Mouse (Mus musculus) retina, adult 2 months (tissue): ENCODE results near the gene Prdm1.
A peak's percentile ranks its signal among the peaks of the same experiment; 100 is the strongest.

Experiments used
- DNase-seq: peaks from one replicate; pipeline ENCODE4 v3.0.0-alpha.2; 2012; ENCODE audit warnings: low read depth, low spot score

Gene Prdm1

DNA sequence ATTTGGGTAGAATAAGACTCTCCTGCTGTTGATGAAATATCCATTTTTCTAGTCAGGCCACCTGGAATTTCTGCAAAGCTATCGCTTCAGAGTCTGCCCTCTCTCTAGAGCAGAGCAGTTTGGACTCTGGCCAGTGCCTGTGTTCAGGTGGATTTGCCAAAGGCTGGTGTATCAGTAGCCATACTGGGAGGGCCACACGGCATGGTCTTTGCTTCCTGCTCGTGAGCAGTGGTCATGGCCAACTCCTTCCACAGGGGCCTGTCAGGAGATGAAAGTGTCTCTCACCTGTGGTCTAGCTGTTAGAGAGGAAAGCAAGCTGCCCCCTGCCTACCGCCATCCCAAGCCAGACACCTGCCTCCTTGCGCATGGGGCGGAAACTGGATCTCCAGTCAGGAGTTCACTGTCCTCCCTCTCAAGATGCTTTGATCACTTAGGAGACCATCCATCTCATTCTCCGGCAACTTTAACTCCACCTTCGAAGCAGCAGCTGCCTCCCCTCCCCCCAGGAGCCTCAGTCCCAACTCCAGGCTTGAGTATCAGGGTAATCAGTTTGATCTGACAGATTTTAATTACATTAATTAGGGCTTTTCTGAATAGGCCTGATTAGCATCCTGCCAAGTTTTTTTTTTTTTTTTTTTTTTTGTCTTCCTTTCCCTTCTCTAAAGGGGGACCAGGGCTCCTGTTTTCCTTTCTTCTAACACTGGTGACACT, 35.3 kb downstream of the Prdm1 start:
- no peak for DNase-seq

DNA sequence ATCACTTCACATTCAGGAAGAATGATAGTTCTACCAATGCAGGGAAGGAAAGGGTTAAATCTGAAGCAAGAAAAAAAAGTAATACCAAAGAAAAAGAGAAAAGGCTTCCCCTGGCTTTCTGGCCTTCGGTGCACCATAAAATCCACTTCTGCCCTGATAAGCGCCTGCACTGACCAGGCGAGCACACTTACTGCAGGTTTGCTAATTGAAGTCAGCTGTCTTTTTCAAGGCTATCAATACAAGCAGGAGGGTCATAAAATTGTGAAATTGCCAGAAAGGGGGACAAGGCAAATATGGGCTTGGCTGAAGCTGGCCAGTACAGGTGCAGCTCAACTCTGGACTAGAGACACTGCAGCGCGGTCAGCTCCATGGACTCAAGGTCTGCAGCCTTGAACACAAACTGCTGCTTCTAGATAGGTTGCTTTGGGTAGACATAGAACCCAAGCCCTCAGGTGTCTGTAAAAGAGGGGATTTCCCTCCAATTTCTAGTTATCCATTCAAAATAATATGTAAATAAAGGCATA, 37.3 kb downstream of the Prdm1 start:
- no peak for DNase-seq

DNA sequence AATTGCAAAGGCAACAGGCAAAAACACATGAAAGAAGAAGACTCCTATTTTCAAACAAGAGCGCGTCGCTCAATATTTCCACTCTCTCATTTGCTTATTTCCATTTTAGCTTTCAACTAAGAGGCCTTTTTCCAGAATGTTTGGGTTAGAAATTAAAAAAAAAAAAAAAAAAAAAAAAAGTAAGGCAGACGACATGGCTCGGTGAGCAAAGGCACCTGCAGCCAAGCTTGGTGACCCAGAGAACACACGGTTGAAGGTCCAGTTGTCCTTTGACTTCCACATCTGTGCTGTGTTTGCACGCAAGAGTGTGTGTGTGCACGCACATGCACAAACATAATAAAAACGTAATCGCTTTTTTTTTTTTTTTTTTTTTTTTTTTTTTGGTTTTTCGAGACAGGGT, 41.2 kb downstream of the Prdm1 start:
- no peak for DNase-seq

DNA sequence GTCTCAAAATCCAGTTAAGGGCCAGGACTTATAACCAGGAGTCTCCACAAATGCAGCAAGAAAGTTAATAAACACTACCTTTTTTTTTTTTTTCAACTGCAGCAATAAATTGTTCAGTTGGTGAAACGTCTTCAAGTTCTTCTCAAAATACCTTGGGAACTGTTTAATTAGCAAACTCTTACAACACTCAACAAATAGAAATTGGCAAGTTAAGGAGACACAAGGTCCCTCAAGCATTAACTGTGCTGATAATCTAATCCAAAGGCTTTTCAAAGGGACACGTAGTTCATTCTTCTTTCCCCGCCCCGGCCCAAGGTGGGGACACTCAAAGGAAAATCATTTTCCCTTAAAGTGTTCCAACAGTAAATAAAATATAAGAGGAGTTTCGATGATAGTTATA, 44.2 kb downstream of the Prdm1 start:
- DNase-seq = no peak

DNA sequence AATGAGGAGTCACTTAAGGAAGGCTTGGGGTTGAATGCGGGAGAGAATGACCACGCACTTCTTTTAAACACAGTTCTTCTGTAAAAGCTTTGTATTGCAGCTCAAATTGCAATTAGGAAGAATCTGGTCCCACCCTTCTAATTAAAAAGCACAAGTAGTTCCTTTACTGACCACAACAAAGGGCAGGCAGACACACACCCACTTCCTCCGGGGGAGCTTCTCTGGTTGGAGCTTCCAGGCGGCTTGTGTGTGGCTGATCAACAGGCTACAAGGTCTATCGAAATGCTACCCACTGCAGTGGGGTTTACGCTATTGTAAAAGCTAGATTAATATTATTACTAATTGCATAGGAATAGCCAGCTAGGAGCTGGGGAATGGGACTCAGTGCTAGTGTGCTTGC, 45.2 kb downstream of the Prdm1 start:
- DNase-seq = no peak

DNA sequence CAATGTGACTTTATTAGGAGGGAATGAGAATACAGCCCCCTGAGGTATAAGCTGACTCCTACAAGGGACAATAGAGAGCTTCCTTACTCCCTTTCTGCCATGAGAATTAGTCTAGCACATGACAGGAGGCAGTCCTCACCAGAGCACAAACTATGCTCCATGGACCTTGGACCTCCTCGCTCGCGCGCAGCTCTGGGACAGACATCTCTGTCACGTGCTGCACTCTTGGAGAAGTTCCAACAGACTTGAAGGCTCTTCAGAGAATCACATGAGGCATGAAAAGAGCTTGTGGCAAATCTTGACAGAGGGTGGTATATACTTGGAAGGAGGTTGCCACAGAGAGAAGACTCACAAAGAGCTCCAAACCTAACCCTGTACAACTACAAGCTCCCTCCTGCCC, 46.9 kb downstream of the Prdm1 start:
- DNase-seq = no peak

DNA sequence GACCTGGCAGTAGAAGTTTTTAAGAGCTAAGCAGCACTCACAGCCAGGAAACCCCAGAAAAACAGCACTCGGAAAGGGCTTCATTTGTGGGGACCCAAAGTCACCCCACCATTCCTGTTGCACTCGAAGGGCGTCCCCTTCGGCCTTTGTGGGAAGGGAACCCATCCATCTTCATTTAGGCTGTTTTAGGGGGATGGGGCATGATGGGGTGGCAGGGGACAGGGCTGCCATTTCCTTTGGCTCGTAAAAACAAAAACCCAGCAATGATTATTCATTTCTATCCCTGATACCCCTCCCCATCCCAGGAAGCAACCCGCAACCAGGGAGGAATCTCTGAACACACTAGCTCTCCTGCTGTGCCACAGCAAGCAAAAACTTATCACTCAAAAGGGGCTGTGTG, 49.0 kb downstream of the Prdm1 start:
- DNase-seq = no peak

DNA sequence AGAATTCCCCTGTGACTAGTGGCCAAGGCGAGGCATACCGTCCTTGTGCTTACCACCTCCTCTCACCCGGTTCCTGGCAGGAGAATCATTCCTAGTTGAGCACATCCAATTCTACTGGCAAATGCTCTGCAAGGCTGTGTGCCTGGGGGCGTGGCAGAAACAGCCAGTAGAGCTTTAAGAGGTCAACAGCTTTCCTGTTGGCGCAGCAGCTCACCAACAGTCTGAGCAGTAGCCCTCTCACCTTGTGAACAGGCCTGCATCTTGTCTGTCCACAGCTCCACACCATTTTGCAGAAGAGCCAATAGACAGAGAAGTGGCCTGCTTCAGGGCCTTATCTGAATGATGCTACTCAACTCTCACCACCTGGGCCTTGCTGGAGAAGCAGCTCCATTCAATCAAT, 50.2 kb downstream of the Prdm1 start:
- no peak for DNase-seq

DNA sequence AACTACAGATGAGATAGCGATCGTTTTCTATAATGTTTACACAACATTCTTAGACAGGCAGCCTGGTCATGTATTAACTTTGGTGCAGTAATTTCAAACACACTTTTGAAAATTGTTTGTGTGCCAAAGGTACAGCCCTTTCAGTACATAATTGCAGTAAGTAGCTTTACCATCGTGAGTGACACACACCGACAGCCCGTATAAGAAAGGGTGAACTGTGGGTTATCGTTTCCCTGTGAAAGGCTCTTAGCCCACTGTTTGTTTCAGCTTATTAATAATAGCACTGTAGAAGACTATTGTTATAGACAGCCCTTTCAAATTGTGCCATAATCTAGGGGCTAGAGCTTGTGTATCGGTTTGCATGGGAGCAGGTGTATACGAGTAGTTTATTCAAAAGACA, 51.1 kb downstream of the Prdm1 start:
- no peak for DNase-seq

DNA sequence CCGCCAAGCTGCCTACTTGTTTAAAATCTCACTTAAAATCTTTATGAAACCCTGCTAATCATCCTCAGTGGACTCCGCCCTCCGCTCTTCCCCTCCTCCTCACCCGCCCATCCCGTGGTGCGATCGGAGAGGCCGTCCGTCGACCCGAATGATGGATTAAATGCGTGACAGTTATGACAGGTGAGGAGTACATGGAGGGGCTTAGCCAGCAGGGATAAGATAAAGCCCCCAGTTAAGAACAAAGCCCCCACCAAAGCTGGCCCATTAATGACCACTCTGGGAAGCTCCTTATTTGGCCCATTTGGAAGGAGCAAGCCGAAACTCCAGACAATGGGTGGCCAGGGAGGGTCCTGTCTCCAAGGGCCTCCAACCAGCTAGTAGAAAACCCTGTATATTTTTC, 51.8 kb downstream of the Prdm1 start:
- DNase-seq = no peak

DNA sequence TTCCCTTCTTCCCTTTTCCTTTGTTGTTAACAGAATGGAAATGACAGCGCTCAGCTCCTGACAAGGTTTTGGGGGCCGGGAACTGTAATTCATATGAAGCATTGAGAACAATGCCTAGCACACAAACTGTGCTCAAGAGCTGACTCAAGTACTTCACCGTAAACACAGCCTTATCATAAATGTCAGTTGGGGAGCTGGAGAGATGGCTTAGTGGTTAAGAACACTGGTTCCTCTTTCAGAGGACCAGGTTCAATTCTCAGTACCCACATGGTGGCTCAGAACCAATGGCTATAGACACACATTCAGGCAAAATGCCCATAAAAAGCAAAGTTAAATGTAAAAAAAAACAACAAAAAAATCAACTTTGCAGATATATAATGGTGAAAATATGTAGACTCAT, 52.9 kb downstream of the Prdm1 start:
- no peak for DNase-seq

DNA sequence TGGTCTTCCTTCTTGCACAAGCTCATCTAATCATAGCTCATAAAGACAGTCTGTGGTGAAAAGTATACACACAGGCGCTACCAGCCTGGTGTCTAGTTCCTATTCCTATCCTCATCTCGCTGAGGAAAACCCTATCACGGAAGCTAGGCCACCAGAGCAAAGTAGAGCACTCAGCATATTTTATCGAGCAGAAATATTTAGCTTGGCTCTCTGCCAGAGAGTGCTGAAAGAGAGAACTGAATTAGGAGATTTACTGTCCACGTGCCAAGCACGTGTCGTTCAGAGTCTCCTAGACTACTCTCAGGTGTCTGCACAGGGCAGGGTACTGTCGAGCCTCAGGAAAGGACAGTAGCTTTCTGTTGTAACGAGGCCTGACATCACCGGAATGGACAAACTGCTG, 54.0 kb downstream of the Prdm1 start:
- no peak for DNase-seq

DNA sequence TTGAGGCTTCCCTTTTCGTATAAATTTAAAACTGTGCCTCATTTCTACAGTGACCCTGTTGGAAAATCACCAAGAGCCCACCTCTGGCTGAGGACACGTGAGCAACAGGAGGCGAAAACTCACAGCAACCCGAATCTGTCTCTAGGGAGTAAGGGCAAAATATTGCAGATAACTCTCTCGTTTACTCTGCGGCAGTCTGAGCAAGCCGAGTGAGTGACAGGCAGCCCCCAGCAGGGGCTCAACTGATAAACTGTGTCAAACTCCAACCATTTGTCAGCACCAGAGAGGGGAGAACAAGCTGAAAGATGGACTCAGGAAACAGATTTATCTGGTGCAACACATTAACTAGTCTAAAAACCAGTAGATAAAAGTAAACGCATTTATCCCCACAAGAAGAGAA, 62.7 kb downstream of the Prdm1 start:
- no peak for DNase-seq

DNA sequence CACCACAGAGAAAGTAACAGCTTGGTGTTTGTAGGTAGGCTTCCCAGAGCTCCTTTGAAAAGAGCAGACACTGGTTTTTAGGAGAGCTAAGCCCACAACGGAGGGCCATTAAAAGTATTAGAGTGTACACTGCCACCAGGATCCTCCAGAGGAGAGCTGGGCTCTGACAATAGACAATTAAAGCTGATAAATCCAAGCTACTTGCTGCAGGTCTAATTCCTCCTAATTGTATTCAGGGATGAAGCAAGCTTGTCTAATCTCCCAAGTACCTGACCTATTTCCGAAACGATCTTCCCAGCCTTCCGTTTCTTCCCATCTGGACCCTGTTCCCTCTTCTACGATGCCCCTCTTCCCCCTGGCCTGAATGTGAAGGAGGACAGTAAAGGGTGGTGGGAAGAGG, 63.7 kb downstream of the Prdm1 start:
- DNase-seq = peak; percentile 64

DNA sequence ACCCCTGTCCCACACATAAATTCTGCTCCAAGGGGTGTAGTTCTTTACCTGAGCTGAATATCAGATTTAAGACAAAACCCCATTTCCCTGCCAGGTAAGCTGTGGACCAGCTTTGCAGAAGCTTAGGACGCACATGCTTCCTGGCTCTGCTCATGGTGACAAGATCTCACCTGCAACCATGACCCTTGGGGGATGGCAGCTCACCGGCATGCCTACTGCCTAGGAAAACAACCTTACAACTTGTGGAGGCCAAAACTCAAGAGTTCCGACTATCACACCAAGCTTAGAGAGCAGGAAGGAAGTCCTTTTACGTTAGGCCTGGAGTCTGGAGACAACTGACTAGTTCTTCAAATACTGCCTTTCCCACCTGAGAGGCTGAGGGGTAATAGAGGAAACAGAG, 64.4 kb downstream of the Prdm1 start:
- no peak for DNase-seq

DNA sequence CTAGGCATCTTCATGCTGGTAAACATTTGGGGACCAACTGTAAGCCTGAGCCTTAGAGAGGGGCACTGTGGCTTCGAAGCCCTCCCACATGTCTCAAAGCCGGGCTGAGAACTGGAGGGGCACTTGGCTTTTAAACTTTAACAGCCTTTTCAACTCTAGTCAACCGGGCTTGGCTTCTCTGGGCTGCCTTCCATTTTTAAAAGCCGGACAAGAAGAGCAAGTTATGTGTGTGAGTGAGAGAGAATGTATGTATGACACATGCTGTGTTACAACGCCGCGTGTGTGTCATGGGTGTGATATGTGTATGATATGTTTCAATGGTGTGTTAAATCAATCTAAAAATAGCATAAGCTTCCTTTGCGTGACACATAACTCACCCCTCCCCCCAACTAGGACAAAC, 66.0 kb downstream of the Prdm1 start:
- DNase-seq = no peak

DNA sequence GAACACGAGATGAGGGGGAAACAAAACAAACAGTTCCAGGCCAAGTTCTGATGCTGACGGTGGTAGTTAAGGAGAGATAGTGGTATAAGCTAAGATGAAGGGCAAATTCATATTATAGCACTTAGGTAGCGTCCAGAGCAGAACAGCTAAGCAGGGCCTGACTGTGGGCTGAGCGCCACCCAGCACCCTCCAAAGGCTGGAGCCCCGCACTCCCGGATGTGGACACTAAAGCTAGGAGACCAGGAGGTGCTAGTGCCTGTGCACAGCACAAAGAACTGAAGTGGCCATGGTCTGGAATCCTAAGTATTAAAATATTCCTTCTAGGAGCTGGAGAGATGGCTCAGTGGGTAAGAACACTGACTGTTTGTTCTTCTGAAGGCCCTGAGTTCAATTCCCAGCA, 67.2 kb downstream of the Prdm1 start:
- no peak for DNase-seq

DNA sequence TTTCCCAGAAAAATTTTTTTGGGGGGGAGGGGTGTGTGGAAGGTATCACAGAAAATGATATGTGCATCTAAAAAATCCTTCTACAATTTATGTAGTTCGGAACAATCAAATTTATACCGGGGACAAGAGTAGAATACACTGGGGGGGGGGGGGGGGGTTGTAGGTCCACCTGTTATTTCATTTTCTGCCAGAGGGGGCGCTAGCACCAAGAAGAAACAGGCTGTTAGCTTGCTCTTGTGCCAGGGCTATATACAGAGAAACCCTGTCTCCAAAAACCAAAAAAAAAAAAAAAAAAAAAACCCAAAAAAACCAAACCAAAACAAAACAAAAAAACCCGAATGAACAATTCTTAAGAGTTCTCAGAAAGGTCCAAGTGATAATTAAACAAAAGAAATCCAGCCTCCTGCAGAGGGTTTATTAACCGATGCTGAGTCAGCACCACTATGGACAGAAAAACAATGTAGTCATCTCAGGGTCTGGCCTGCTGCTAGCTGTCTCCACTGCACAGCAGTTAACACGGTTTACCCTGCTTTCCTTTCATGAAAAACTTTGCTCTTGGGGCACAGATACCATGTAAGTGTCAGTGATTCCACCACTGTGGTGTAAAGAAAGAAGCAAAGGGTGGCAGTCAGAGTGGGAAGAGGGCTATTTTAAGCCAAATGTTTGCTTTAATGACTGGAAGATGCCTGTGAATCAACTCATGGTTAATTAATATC, 68.0 kb downstream of the Prdm1 start:
- no peak for DNase-seq

DNA sequence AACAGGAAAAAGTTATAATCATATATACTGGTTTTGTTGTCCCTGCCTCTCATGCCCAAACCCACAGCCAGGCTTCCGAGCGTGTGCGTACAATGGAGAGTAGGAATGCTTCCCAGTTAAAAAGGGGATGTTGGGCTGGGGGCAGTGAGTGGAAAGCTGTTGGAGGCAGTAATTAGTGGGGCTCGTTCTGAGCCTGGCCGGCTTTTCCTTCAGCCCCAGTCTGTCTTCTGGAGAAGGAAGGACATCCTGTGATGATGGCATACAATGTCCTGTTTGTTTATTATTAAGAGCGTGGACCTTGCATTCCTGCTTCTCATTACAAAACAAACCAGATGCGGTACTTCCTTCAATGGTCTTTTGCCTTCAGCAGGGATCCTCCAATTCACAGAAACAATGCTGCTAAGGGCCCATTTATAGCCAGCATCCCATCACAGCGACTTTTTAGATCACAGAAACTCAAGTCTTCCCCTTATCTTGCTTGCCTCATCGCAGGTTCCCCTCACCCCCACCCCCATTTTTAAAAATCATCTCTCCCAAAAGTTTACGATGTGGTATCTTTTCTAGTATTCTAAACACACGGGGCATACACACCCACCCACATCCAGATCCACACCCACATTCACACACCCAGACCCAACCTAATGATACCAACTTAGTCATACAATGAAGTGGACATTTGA, 68.8 kb downstream of the Prdm1 start:
- no peak for DNase-seq

DNA sequence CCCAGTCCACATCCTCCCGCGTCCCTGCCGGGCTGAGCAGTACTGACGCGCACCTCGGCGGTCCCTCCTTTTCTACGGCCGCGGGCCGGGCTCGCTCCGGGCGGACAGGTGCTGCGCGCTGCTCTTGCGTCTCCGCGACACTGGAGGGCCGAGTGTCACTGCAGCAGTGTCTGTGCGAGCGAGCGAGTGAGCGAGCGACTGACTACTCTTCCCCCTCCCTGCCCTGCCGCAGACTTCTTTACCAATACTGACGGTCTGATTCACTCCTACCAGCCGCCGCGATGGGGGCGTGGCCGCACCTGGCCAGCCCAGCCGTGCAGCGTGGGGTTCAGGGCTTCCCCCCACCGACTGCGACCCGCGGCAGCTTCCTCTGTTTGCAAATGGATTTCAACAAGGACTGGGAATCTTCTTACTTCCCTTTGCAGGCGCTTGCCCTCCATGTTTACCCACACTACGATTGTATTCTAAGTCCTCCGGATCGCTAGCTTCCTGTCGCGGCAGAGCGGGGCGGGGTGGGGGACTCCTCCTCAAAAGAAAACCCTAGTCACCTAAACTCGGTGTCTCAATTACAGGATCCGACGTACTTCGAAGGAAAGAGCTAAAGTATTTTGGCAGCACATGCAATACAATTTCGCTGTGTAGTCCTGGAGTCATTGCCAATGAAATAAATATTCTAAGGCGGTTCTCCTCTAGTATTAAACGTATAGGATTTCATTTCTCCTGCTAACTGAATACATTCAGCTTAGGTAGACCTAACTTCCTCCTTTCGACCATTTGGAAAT, 69.6 kb downstream of the Prdm1 start:
- peak; percentile 71 for DNase-seq

DNA sequence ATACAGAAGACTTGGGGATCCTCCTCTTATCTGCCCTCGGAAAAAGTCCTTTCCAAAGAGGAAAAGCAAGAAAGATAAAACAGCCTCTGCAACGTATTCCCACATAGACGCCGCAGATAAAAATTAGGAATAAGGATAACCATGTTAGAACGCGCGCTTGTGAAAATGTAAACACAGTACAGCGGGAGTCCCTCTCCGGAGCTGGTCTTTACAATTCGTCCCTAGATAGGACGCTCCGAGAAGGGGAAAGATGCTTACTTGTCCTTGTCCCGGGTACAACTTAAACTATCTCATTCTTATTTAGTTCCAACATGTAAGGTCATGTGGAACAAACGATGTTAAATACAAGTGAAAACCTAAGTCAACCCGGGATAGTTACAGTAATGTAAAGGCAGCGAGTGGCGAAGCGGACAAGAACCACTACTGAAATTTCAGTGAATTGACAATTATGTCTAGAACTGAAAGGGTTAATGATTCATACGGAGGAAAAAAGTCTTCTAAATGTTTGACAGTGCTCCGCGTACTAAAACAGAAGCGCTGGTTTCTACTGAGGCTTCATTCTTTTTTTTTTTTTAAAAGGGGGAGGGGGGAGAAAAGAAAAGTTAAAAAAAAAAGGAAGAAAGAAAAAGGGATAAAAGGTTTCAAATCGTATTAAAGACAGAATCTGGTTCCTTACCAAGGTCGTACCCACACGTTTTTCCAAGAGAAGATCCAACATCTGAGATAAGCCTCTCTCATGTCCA, 70.3 kb downstream of the Prdm1 start:
- DNase-seq = no peak
